ENCODE assay signal across 8 mouse cellular contexts in the genomic region with DNA sequence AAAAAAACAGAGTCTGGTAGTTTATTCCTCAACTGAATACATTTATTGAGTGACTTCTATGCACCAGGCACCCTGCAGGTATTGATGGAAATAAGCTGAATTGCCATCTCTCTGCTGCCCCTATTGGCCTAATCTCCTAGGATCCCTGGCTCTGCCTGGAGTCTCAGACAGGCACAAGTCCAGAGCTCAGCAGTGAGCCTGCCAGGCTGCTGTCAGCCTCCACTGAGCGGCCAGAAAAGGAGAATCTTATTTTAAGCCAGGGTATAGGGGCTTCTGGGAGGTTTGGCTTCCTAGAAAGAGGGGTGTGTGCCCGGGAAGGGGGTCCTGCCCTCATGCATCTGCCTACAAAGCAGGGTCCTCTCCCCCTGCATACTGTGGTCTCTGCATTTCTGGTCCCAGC. TPM values are rescaled to one million over a fixed set of nuclear protein-coding genes. Genes with fewer than 3 reads are reported as not detected.
DNase-seq lines count a peak whose midpoint lies in the region; ATAC-seq lines count a peak whose summit lies in the region.

No protein-coding gene starts in this region.

- peak; percentile 62 for ATAC-seq in megakaryocyte progenitor cell, adult 5-6 weeks (replicated peaks; ENCODE audit: poor library complexity)

- peak; percentile 53 for DNase-seq in layer of hippocampus, adult 11-12 months (ENCODE audit: low spot score)
- DNase-seq in layer of hippocampus, postnatal 25 days (ENCODE audit: extremely low spot score in 1 of 2, low spot score in 1 of 2): no peak
- peak; percentile 59 for DNase-seq in adipocyte (ENCODE audit: low spot score)
- peak; percentile 85 to 86 for DNase-seq in cerebellum, postnatal 14 days
- peak; percentile 39 to 48 for DNase-seq in heart, adult 9 months (ENCODE audit: low spot score in 2 of 2)
- DNase-seq in layer of hippocampus, postnatal 10 days (ENCODE audit: low spot score in 2 of 2): peak; percentile 43 to 63
- no peak for DNase-seq in thymus, postnatal 25 days

RNA-seq across cellular contexts. Expression of a gene that starts 1.4 kb away (rescaled TPM):
- total RNA-seq in layer of hippocampus, postnatal 25 days (2021): under 1 TPM in 1 of 2 experiments, not detected in 1; 0.27 TPM
- under 1 TPM; 0.57 to 0.62 TPM for total RNA-seq in layer of hippocampus, postnatal 10 days (2021)
- total RNA-seq in megakaryocyte progenitor cell, adult 5-6 weeks (2015): 25.9 and 27.0 TPM in 2 replicates
- total RNA-seq in megakaryocyte progenitor cell, adult 5-6 weeks (2017): 14.6 and 20.9 TPM in 2 replicates

RNA-seq across cellular contexts. Expression of a gene that starts 31.5 kb away (rescaled TPM):
- 1 to 10 TPM; 2.6 to 2.8 TPM for total RNA-seq in layer of hippocampus, postnatal 25 days (2021)
- total RNA-seq in layer of hippocampus, postnatal 10 days (2021): 1 to 10 TPM; 3.0 TPM
- total RNA-seq in megakaryocyte progenitor cell, adult 5-6 weeks (2015): 0.30 and 0.44 TPM in 2 replicates
- 0.03 and 0.12 TPM in 2 replicates for total RNA-seq in megakaryocyte progenitor cell, adult 5-6 weeks (2017)

Comparison
In these comparisons a context has a peak if more than half of its experiments do, and no peak if none do; other contexts are left out.
1. DNase-seq: peak in layer of hippocampus, adult 11-12 months (single experiment), adipocyte (single experiment), cerebellum, postnatal 14 days (2 of 2), heart, adult 9 months (2 of 2) and layer of hippocampus, postnatal 10 days (2 of 2); none in layer of hippocampus, postnatal 25 days (0 of 2) and thymus, postnatal 25 days (single experiment).
2. RNA of a gene that starts 1.4 kb away (total RNA-seq): 14.6 to 27.0 TPM in megakaryocyte progenitor cell, adult 5-6 weeks; 0.57 to 0.62 TPM in layer of hippocampus, postnatal 10 days and 0.27 TPM in layer of hippocampus, postnatal 25 days; every median in the first group is over 4 times any median in the second.